10 mouse cellular contexts compared by ENCODE assay signal in genomic region chr4:118261771-118262473, GRCm38 (mm10). TPM values are rescaled to one million over a fixed set of nuclear protein-coding genes. Genes with fewer than 3 reads are reported as not detected.
A peak's percentile ranks its signal among the peaks of the same experiment; 100 is the strongest.
DNase-seq lines count a peak whose midpoint lies in the region; ATAC-seq and TF ChIP-seq lines count a peak whose summit lies in the region.
"Had no signal": no experiment of that assay in that cellular context is flagged by ENCODE, and none has a peak within 500 bp of the region (broad histone marks: within the 10 kb centered on the region; RNA-seq: fewer than 3 reads in every experiment).

No protein-coding gene starts in this region.

- peaks cover 71% of the 10 kb centered on the region for H3K4me1 ChIP-seq in heart, embryonic 11.5 days (ENCODE audit: control insufficient read depth, insufficient read depth, low read length)
- H3K4me1 ChIP-seq in embryonic facial prominence, embryonic 10.5 days, result peaks cover 74% of the 10 kb centered on the region
- H3K4me1 ChIP-seq in hindbrain, postnatal 0 days (ENCODE audit: insufficient read depth, low read length), result peaks cover 40% of the 10 kb centered on the region
- H3K4me1 ChIP-seq in neural tube, embryonic 13.5 days (replicated peaks), result peaks cover 91% of the 10 kb centered on the region

- 0 out of 2 replicates have a peak overlapping the region, but pooled peaks have one; percentile 10 for H3K9ac ChIP-seq in heart, embryonic 11.5 days (ENCODE audit: low read depth, low read length)
- no peak overlapping the region; the same call in 1 of the 2 replicates for H3K9ac ChIP-seq in hindbrain, postnatal 0 days (replicated peaks; ENCODE audit: low read length)
- peak overlapping the region; percentile 72; the same call in 1 of the 2 replicates for H3K9ac ChIP-seq in neural tube, embryonic 13.5 days

- TF ChIP-seq CTCF in hindbrain, postnatal 0 days (IDR thresholded peaks at IDR 0.05; ENCODE audit: low read depth), result no peak

- intact Hi-C loops in heart, postnatal 36 days (cut with DNase I), result no loop called here

- no peak overlapping the region for H3K4me2 ChIP-seq in heart, embryonic 11.5 days
- no peak overlapping the region; the same call in 1 of the 2 replicates for H3K4me2 ChIP-seq in hindbrain, postnatal 0 days (ENCODE audit: low read depth, low read length)
- peak overlapping the region; percentile 82 for H3K4me2 ChIP-seq in neural tube, embryonic 13.5 days

- WGBS in heart, embryonic 11.5 days (ENCODE audit: insufficient replicate concordance), result 52% methylated on average over 13 of the region's 13 CpGs
- WGBS in embryonic facial prominence, embryonic 10.5 days, result 41% methylated on average over 13 of the region's 13 CpGs
- 26% methylated on average over 13 of the region's 13 CpGs for WGBS in hindbrain, postnatal 0 days
- WGBS in neural tube, embryonic 13.5 days, result 39% methylated on average over 13 of the region's 13 CpGs

- H3K4me3 ChIP-seq in heart, embryonic 11.5 days (ENCODE audit: low read depth, low read length), result no peak overlapping the region
- peak overlapping the region; percentile 69 for H3K4me3 ChIP-seq in embryonic facial prominence, embryonic 10.5 days
- H3K4me3 ChIP-seq in hindbrain, postnatal 0 days (ENCODE audit: low read length), result no peak overlapping the region
- H3K4me3 ChIP-seq in neural tube, embryonic 13.5 days, result peak overlapping the region; percentile 47; the same call in 1 of the 2 replicates
- H3K4me3 ChIP-seq: erythroblast, embryonic 14.5 days had no signal

- H3K27me3 ChIP-seq in heart, embryonic 11.5 days (ENCODE audit: control insufficient read depth, insufficient read depth, low read length), result no peaks in the 10 kb centered on the region
- no peaks in the 10 kb centered on the region for H3K27me3 ChIP-seq in embryonic facial prominence, embryonic 10.5 days (replicated peaks; ENCODE audit: low read depth, poor library complexity, severe bottlenecking)
- no peaks in the 10 kb centered on the region for H3K27me3 ChIP-seq in hindbrain, postnatal 0 days (ENCODE audit: insufficient read depth, low read length)
- no peaks in the 10 kb centered on the region for H3K27me3 ChIP-seq in neural tube, embryonic 13.5 days

- H3K36me3 ChIP-seq in heart, embryonic 11.5 days (ENCODE audit: control insufficient read depth, insufficient read depth, low read length), result no peaks in the 10 kb centered on the region; the same call in 1 of the 2 replicates
- H3K36me3 ChIP-seq in embryonic facial prominence, embryonic 10.5 days (replicated peaks), result peaks cover 81% of the 10 kb centered on the region
- H3K36me3 ChIP-seq in hindbrain, postnatal 0 days (ENCODE audit: insufficient read depth, low read length), result no peaks in the 10 kb centered on the region; the same call in 1 of the 2 replicates
- H3K36me3 ChIP-seq in neural tube, embryonic 13.5 days, result peaks cover 21% of the 10 kb centered on the region

- no peak for ATAC-seq in heart, embryonic 11.5 days (replicated peaks; ENCODE audit: insufficient number of reproducible peaks, low FRiP score, low TSS enrichment)
- ATAC-seq in hindbrain, postnatal 0 days, result peak; percentile 10
- peak; percentile 23 for ATAC-seq in neural tube, embryonic 13.5 days (ENCODE audit: low read depth)

- H3K27ac ChIP-seq in heart, embryonic 11.5 days (ENCODE audit: low read depth, low read length), result 0 out of 2 replicates have a peak overlapping the region, but pooled peaks have one; percentile 1
- peak overlapping the region; percentile 86 for H3K27ac ChIP-seq in embryonic facial prominence, embryonic 10.5 days (replicated peaks)
- H3K27ac ChIP-seq in hindbrain, postnatal 0 days, result peak overlapping the region; percentile 76
- peak overlapping the region; percentile 82 for H3K27ac ChIP-seq in neural tube, embryonic 13.5 days (replicated peaks)

- no peak for DNase-seq in heart, postnatal 36 days
- DNase-seq in embryonic facial prominence, embryonic 10.5 days (ENCODE audit: low spot score), result peak; percentile 79
- peak; percentile 58 for DNase-seq in hindbrain, postnatal 0 days (ENCODE audit: low spot score)
- DNase-seq in layer of hippocampus, postnatal 10 days (ENCODE audit: low spot score in 2 of 2), result no peak
- no peak for DNase-seq in adrenal gland, postnatal 10 days
- DNase-seq in ovary, postnatal 14 days (ENCODE audit: low spot score), result no peak
- DNase-seq: lung, adult 2 months had no signal

- no peaks in the 10 kb centered on the region for H3K9me3 ChIP-seq in heart, embryonic 11.5 days (replicated peaks; ENCODE audit: control insufficient read depth, low read length)
- no peaks in the 10 kb centered on the region for H3K9me3 ChIP-seq in embryonic facial prominence, embryonic 10.5 days
- no peaks in the 10 kb centered on the region for H3K9me3 ChIP-seq in hindbrain, postnatal 0 days (ENCODE audit: low read length)
- H3K9me3 ChIP-seq in neural tube, embryonic 13.5 days, result no peaks in the 10 kb centered on the region

RNA-seq across cellular contexts. Expression of gene Ptprf, which starts 29.3 kb away (rescaled TPM):
- polyA plus RNA-seq in heart, embryonic 11.5 days (2014; fragmentation: Nextera tagmentation; extraction: Ambion mirVana), result 24.5 and 26.9 TPM in 2 replicates
- total RNA-seq in heart, postnatal 36 days (2021), result 1 to 10 TPM; 7.5 to 9.2 TPM
- polyA plus RNA-seq in embryonic facial prominence, embryonic 10.5 days (2016; fragmentation: Nextera tagmentation; extraction: Ambion mirVana), result 88.2 and 95.5 TPM in 2 replicates
- total RNA-seq in hindbrain, postnatal 0 days (2014; rRNA removed), result 178 and 196 TPM in 2 replicates
- polyA plus RNA-seq in hindbrain, postnatal 0 days (2015; fragmentation: Nextera tagmentation; extraction: Ambion mirVana), result 39.2 and 44.4 TPM in 2 replicates
- 81.1 and 82.2 TPM in 2 replicates for polyA plus RNA-seq in neural tube, embryonic 13.5 days (2015; fragmentation: Nextera tagmentation; extraction: Ambion mirVana)
- total RNA-seq in layer of hippocampus, postnatal 10 days (2021), result 100 to 1,000 TPM; 140 to 142 TPM
- 10 to 100 TPM; 66.0 to 69.3 TPM for total RNA-seq in adrenal gland, postnatal 10 days (2021)

Comparison
In these comparisons a context has a peak if more than half of its experiments do, and no peak if none do; other contexts are left out.
1. H3K27ac ChIP-seq: peak in every context shown above with its lines; median percentile 86 in embryonic facial prominence, embryonic 10.5 days; 82 in neural tube, embryonic 13.5 days; 76 in hindbrain, postnatal 0 days; 1 in heart, embryonic 11.5 days.
2. H3K4me3 ChIP-seq: peak in embryonic facial prominence, embryonic 10.5 days (single experiment) and neural tube, embryonic 13.5 days (single experiment); none in heart, embryonic 11.5 days (single experiment) and hindbrain, postnatal 0 days (single experiment).
3. DNase-seq: peak in embryonic facial prominence, embryonic 10.5 days (single experiment) and hindbrain, postnatal 0 days (single experiment); none in heart, postnatal 36 days (0 of 2), layer of hippocampus, postnatal 10 days (0 of 2), adrenal gland, postnatal 10 days (single experiment) and ovary, postnatal 14 days (single experiment).
4. RNA of gene Ptprf, which starts 29.3 kb away (total RNA-seq): 178 to 196 TPM in hindbrain, postnatal 0 days, 140 to 142 TPM in layer of hippocampus, postnatal 10 days and 66.0 to 69.3 TPM in adrenal gland, postnatal 10 days; 7.5 to 9.2 TPM in heart, postnatal 36 days; every median in the first group is over 4 times any median in the second.